Mouse (Mus musculus) layer of hippocampus, adult 18-20 months (tissue): ENCODE measurements at regions not wholly inside any gene's neighbourhood (a gene's known extent, or its start where the extent isn't known, plus 50 kb on each side); places are given as distances from the start of the nearest gene placed in this dataset.

Source experiments
- DNase-seq, 2 experiments: peaks; one replicate each; pipeline ENCODE4 v3.0.0; 2022; ENCODE audit warnings: low spot score in 2 of 2

DNA sequence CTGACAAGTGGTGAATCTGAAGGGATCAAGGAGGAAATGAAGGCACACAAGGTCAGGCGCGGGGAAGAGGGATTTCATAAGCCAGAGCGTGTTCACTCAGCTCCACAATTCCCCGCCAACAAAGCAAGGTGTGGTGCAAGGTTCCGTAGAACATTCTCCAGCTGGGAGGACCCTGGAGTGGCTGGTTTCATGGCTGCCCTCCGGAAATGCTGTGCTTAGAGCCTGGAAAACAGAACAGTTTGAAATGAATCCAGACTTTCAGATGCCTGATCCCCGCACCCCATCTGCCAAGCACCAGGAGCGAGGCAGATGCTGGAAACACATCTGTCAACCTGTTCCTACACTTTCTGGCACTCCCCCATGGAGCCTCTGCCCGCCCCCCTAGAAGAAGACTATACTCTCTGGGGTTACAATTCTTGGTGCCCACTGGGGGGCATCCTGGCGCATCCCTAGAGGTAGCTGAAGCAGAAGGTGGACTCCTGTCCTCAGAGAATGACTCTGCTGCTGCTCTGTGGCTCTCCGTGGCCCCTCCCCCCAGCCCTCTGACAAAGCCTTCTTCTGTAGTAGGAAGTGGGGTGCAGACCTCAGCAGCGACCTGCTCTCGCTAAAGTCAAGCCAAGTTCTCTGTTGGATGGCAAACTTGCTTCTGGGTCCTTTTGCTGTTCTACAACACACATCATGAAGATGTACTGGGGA lies 54.5 kb upstream of the Mafb start:
- no peak for DNase-seq

DNA sequence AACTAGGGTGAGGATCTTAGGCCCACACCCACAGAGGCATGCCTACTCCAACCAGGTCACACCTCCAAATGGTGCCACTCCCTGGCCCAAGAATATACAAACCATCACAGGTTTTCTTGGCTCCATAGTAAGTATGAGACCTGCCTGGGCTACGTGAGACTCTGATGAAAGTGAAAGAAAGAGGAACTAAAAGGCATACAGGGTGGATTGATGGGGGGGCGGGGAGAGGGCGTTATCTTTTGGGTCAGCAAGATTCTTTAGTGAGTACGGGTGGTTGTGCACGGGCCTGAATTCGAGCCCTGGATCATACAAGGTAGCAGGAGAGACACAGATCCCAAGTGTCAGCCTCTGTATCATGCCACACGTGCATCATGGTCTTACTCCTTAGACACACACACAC lies 57.6 kb upstream of the Mafb start:
- no peak for DNase-seq

GRCm38 (mm10) chr2:160427431-160427830 lies 60.6 kb upstream of the Mafb start:
- DNase-seq: no peak

- peak; percentile 87 to 90 for DNase-seq
These were observed 66.4 kb upstream of the Mafb start for GRCm38 (mm10) chr2:160433252-160433651.

GRCm38 (mm10) chr2:160434701-160435100 lies 67.8 kb upstream of the Mafb start:
- DNase-seq: no peak

DNA sequence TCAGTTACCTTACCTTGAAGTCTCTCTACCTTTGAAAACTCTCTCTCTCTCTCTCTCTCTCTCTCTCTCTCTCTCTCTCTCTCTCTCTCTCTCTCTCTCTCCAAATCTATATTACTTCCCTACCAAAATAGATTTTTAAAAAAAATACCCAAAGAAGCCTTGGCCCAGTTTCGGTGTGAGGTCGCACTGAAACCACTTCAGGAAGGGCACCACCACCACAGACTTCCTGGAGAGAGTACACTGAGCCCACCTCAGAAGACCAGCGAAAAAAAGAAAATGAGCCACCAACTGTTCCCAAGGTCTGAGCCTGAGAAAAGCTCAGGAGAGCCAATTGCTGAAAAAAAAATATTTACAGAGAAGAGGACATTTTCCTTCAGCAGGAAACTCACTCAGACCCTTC lies 68.8 kb upstream of the Mafb start:
- DNase-seq: no peak

GRCm38 (mm10) chr2:160439028-160439427 lies 72.2 kb upstream of the Mafb start:
- no peak for DNase-seq

DNA sequence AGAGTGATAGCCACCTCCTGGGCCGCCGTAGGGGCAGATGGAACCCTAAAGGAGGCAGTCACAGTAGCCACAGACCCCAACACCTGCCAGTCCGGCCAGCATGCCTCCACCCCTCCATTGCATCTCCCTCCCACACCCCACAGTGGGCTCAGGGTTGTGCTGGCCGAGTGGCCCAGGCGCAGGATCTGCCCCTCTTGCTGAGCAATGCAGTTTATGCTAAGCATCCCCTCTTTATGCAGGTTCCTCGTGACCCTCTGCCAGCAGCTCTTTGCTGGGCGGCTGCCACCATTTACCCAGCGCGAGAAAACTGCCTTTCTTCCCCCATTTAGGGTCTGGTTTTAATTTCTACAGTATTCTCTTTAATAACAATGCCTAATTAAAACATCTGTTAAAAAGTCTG lies 73.4 kb upstream of the Mafb start:
- no peak for DNase-seq

GRCm38 (mm10) chr2:160451057-160451456 lies 84.2 kb upstream of the Mafb start:
- no peak for DNase-seq

DNA sequence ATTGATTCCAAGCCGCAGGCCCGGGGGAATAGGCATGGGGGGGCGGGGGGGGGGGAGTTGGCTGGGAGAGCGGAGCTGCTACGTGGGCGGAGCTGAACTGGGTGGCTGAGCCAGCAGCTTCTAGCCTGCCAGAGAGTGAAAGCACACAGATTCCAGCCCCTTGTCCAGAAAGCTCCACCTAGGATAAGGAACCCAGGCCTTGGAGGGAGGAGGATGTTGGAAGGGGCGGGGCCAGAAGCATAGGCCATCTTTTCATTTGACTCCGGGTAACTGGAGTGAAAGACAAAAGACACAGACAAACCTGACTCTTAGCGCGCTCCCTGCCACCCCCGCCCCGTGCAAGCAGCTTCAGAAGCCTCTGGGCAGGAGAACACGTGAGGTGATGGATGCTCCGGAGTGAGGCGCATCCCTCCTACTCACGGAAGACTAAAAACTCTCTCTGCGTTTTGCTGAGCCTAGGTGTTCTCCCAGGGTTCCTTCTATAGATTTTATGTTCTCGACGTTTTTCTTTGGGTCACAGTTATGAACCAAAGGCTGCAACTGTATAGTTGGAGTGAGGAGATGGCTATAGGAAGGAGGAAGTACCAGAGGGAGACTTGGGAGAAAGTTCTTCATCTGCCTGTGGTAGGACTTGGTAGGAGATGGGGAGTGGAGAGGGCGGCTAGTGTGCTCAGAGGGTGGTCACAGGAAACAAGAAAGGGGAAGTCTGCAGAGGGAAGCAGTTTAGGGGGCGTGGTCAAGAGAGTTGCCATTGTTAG lies 84.8 kb upstream of the Mafb start:
- DNase-seq: peak; percentile 25 to 59

DNA sequence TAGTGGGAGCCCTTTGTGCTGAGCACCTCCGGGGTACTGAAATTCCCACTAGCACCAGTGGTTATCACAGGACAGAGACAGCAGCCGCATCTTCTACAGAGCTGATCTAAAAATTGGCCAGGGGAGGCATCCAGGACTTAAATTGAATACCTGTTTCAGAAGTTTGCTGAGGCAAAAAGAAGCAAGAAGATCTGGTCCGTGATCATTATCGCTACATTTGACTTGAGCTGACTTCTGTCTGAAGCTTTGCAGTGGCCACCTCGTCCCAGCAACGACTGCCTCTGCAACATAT lies 85.3 kb upstream of the Mafb start:
- DNase-seq: no peak

DNA sequence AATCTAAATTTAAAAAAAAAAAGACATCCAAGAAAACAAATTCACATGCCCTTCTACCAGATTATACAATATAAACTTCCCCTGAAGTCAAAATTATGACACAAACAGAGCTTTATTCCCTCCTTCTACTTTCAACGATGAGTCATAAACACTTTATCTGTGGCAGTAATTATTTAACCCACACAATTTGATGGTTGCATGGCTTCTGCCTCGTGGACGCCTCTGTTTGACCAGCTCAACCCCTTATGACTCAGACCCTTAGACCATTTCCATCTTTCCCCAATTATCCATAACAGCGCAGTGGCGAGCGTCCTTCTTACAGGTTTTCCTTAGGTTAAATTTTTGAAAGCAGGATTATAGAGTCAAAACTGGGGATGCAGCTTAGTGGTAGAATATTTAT lies 85.9 kb upstream of the Mafb start:
- DNase-seq: no peak

- peak in 1 of 2 experiments; percentile 50 for DNase-seq
These were observed 88.8 kb upstream of the Mafb start for GRCm38 (mm10) chr2:160455617-160456016.

GRCm38 (mm10) chr2:160456681-160457080 lies 89.8 kb upstream of the Mafb start:
- DNase-seq: no peak

- DNase-seq: no peak
These were observed 104.7 kb upstream of the Mafb start for GRCm38 (mm10) chr2:160471561-160471960.

- no peak for DNase-seq
These were observed 109.3 kb upstream of the Mafb start for GRCm38 (mm10) chr2:160476181-160476580.

DNA sequence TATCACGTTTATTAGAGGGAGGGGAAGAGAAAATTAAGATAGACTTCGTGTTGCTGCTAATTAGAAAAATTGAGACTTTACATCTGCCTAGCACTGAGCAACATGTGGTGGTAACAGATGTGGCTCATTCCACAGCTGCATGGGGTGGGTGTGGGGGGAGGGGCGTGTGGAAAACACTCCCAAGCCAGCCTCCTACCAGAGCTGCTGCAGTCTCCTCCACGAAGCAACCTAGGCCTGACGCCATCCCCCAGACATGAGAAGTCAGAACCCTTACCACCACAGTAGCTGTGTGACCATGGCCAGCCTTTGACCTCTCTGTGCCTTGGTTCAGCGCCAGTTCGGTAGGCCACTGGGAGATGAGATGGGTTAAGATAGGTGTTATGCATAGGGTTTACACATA lies 112.4 kb upstream of the Mafb start:
- DNase-seq: no peak

DNA sequence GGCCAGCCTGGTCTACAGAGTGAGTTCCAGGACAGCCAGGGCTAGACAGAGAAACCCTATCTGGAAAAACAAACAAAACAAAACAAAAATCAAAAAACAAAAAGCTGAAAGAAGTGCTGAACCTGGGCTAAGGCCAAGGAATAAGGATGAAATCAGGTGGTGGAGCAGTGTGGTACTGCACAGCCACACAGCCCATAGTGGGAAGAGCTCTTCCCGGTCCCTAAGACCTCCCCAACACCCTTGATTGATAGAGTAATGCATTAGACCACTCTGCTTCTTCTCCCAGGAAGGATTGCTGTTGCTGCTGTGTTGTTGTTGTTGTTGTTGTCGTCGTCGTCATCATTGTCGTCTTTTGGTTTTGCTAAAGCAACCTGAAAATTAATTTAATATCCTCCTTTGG lies 118.2 kb upstream of the Mafb start:
- DNase-seq: no peak

- no peak for DNase-seq
These were observed 118.7 kb upstream of the Mafb start for GRCm38 (mm10) chr2:160485515-160485914.

- DNase-seq: no peak
These were observed 132.9 kb upstream of the Mafb start for GRCm38 (mm10) chr2:160499726-160500125.

DNA sequence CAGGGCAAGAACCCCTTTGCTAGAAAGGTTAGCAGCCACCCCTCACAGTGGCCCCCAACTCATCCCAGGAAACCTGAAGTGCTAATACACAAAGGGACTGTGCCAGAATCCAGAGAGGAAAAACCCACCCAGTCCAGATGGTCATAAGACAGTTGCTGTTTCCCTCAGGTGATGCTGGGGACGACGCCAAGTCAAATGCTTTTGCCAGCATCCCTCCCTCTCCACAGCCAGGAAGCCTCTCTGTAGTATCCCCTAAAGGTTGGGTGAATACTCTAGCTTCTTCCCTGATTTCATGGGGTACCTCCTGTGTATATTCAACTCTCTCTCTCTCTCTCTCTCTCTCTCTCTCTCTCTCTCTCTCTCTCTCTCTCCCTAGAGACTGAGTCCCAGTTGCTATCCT lies 136.0 kb upstream of the Mafb start:
- no peak for DNase-seq

DNA sequence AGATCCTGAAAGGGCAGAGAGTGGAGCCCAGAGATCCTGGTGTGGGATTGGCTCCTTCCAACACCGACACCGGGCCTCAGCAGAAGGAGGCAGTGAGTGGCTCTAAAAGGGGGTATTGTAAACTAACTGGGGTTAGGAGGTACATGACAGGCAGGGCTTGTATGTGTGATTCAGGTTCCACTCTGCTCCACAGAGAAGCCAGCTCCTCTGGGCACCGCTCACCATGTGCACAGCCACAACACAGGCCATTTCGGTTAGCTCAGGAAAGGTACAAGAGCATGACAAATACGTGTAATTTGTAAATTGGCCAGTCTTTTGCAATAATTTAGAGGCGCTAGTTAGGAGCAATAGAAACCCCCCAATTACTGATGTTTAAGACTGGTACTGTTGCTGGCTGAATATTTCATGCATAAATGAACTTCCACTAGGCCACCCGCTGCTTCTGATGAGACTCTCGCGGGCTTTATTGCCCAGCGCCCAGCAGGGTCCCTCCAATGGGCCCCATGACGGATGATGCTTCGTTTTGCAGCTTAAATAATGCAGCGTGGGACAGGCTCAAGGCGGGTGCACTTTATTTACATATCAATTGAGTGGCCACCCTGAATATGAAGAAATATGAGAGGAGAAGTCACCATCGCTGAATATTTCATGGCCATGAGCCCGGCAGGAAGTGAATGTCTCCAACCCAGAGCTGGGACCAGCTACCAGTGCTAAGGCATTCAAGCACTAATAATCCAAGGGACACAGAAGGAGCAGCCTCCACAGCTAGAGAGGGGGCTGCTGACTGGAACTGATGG lies 136.9 kb upstream of the Mafb start:
- no peak for DNase-seq

DNA sequence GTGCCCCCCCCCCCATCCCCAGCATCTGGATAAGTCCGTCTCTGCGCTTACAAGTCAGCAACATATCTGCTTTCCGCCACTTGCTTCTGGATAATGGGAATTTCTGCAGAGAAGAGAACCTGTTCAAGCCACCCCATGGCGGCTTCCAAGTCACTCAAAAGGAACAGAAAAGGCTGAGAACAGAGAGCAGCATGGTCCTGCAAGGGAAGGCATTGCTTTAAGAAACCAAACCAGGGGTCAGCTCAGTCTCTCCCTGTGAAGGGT lies 137.5 kb upstream of the Mafb start:
- no peak for DNase-seq
